Mouse (Mus musculus) mouse trophoblast stem cell (cell line): ENCODE data around the gene Ooep.

Experiments used
- in situ Hi-C, 2 experiments: fragments of 300-500 bp; cut with MseI, MboI; formaldehyde crosslinking; loops; 2 replicates in 1 of 2; 3 replicates in 1 of 2; pipeline ENCODE4 v1.15.1; 2025

The Ooep gene

DNA sequence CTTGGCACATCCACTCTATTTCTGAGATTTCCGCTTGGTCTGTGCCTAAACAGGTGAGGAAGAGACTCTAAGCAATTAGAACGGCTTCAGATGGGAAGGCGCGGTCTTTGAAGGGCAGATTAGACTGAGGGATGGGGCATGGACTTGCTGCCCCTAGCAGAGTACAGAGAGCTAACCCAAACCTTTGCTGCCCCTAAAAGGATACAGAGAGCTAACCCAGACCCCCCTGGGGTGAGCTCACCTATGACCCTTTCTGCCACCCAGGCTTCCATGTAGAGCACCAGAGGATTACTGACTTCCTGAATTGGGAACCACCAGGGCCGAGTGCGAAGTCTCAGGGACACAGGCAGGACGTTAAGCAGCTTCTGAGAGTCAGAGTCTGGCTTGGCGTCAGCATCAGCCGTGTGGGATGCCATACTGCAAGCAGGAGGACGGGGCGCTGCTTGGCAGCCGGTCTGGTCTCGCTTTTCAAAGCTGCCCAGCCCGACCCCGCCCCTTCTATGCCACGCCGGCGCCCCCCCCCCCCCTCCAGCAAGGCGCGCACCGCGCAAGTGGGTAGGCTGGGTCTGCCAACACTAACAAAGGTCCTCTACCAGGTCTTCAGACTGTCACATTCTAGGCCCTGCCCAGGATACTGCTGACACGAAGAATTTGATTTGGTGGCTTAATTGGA is at the start of gene Ooep:
Gene Ooep (minus strand): TSS at position 613 of the 673 bp plus-strand sequence.
- in situ Hi-C loops = no loop called here

DNA sequence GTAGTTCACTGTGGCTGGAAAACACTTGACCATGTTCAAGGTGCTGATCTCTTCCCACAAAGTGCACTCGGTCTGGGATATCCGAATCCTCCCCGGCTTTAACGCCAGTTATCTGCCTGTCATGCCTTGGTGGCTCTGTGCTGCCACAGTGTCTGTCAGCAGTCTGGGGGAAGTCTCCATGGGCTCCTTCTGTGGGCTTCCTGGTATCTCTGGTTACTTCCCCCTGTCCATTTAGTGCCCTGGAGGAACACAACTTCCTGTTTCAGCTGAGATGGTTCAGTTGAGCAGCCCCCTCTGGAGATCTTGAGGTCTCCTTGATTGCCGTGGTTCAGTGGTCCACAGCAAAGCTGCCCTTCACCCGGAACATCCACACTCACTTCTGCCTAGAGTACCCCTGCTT is 49.7 kb upstream of the Ooep start:
- in situ Hi-C loops = no loop called here

DNA sequence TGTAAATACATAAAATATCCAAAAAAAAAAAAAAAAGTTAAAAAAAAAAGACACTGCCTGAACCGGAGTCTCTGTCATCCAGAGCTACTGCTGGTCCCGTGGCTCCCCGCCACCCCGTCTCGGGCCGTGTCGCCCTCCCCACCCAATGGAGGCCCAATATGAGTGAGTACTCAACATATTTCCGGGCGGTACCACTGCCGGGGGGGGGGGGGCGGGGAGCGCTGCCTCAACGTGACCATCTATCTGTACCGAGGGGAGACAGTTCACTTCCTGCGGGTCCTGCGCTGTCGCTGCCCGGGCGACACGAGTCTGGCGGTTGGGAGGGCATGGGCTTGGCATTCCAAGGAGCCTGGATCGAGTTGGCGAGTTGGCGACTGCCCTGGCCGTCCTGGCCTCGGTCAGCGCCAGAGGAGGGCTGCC is 48.8 kb upstream of the Ooep start:
- in situ Hi-C loops = no loop called here

DNA sequence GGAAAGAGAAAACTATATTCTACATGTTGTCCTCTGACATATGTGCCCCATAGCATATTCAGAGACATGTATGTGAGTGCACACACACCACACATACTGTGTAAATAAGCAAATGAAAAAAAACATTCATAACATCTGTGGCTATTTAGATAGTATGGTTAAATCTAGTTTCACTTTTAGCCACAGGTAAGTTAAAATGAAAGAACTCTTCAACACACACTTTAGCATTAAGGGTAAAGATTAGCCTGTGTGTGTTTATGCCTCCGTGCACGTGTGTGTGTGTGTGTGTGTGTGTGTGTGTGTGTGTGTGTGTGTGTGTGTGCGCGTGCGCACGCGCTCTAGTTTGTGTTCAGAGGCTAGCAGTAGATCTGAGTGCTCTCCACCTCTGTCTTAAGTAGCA is 23.1 kb upstream of the Ooep start:
- in situ Hi-C loops = no loop called here

DNA sequence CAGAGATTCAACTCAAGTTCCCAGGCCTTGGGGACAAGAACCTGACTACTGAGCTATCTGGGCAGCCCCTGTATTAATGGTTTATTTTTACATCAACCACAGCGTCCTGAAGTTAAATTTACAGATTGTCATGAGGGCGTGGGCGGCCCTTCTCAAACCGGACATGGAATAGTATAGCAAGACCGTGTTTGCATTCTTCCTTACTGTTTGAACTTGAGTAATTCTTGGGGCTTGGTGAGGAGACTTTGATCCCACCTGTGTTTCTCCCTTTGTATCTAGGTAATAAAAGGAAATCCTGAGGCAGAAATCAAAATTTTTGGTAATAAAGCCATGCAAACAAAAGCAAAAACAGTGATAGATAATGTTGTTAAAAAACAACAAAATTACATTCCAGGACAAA is 22.0 kb upstream of the Ooep start:
- in situ Hi-C loops = no loop called here

DNA sequence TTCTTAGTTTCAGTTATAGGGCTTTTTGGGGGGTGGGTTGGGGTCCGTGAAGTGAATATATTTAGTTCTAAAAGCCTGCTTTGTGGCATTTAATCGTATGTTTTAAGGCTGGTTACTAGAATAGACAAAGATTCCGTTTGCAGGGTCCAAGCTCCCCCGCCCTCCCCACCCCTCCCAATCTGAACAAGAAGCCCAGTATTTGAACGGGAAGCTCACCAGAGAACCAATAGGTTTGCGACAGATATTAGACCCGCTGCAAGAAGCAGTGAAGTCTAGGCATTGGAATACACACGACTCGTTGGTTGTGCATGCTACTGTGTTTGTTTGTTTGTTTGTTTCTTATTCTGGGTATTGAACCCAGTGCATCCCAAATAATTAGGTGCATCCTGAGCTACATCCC is 18.0 kb upstream of the Ooep start:
- in situ Hi-C loops = no loop called here

DNA sequence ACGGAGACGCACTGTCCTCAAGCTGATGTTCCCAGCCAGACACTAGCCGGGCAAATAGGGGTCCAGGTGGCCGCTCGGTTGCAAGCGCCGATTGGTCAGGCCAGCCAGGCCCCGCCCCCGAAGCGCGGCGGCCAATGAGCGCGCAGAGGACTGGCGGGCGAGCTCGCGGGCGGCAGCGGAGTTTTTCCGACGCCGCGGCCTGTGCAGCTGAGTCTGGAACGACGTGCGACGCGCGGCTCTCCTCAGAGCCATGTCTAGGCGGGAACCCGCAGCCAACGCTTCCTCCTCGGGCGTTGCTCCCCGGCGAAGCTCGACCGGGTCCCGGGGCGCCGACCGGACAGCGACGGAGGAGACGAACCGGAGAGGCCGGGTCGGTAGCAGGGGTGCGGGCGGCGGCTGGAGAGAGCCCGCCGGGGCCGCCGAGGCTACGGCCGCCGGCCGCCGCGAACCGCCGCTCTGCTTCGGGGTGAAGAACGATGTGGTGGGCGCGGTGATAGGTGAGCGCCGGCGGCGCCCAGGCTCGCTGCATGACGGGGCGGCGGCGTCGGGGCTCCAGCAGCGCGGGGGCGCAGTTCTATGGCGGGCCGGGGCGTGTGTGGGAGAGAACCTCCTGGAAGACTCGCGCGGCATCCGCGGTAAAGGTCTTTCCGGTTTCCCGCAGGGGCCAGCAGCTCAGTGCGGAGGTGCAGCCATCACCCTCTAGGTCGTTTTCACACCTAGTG is 17.3 kb upstream of the Ooep start, which contains the start of gene Ddx43:
Gene Ddx43 (plus strand): TSS at position 148 of the 722 bp plus-strand sequence.
- in situ Hi-C loops = no loop called here

DNA sequence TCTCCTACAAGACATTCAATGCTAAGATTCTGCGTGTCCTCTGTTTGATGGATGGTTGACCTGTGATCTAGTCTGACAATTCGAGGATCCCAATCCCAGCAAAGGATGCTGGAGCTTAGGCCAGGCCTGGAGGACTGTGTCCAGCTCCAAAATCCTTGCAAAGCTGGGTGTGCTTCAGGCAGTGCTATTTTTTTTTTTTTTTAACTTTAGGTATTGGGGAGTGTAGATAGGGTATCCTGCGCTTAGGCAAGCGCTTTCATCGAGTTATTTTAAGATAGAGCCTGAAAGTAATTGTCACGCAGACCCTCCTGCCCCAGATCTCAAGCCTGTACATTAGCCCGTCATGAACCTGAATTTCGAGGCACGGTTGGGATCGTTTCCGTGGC is 16.7 kb upstream of the Ooep start:
- in situ Hi-C loops = no loop called here

DNA sequence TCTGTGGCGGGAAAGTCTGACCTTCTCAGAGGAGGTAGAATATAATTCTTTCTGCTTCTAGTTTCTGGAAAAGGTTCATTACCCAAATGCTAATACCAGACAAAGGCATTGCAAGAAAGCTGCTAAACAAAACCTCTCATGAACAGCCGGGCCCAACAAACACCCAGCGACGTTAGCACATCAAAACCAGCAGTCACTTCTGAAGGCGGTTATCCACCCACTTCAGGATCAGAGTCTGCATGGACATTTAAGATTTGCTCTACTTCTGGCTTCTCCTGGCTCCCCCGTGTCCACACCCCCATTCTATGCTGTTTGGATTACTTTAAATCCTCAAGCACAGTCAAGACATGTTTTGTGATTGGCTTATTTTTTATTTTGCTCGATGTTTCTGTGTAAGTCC is 16.1 kb upstream of the Ooep start:
- in situ Hi-C loops = loop anchor here in 1 of 2 experiments (5.0 kb wide), 1 partner anchor 37 kb away; the partner anchor contains the start of gene Gsta2

DNA sequence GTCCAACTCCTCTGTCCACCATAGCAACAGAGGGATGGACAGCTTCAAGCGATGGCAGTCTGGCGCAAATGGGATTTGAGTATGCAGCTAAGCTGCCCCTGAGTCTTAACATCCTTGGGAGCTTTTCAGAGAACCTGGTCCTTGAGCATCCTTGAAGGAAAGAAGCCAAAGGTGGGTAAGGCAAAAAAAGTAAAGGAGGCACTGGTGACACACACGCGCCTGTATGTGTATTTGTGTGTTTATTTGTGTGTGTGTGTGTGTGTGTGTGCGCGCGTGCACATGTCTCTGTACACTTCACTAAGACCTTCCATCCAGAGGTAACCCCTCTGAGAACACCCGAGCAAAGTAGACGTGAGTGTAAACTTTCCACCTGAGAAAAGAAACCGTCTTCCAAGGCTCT is 15.2 kb upstream of the Ooep start:
- in situ Hi-C loops = loop anchor here in 1 of 2 experiments (5.0 kb wide), 1 partner anchor 36 kb away; the partner anchor contains the start of gene Gsta2

DNA sequence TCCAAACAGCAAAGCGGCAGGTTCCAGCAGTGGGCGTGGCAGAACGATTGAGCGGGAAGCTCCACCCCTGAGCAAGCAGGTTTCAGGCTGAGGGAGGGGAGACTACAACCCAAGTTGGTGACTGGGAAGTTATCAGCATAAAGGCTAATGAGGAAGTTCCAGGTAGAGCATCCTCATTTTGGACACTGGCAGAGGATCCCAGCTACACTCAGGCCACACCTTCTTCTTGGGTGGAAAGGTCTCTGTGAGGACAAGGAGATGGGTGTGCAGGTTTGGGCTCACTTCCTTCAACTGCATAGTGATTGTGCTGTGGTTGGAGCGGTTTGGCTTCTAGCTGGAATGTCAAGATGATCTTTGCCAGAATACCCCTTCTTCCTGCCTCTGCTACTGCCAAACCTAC is 11.5 kb upstream of the Ooep start:
- in situ Hi-C loops = loop anchor here in 1 of 2 experiments (5.0 kb wide), 1 partner anchor 33 kb away; the partner anchor contains the start of gene Gsta2

DNA sequence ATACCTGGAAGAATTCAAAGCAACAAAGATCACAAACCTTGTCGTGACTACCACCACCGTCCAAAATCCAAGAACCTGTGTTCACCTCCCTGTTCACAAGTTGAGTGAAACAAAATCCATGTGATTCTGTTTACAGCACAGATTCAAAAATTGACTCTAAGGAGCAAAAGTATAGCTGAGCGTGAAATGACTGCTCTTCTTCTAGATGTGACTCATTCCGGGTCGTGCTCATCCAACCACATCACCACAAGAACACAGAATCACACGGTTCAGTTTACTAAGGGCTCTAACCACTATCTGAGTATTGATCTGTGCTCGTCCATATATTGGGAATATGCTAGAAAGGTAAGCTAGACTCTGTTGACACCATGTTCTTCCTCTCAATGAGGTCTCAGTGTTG is 8.4 kb upstream of the Ooep start:
- in situ Hi-C loops = no loop called here

DNA sequence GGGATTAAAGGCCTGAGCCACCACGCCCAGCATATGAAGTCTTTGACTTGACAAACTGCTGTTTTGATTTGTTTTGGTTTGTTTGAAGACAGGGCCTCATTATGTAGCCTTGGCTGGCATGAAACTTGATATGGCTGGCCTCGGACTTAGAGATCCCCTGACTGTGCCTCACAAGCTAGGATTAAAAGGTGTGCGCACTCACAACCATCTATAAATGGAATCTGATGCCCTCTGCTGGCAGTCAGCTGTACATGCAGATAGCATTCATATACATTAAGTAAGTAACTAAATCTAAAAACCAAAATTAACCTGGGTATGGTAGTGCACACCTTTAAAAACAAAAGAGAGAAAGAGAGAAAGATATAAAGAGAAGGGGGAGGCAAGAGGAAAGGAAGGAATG is 7.4 kb upstream of the Ooep start:
- in situ Hi-C loops = no loop called here

DNA sequence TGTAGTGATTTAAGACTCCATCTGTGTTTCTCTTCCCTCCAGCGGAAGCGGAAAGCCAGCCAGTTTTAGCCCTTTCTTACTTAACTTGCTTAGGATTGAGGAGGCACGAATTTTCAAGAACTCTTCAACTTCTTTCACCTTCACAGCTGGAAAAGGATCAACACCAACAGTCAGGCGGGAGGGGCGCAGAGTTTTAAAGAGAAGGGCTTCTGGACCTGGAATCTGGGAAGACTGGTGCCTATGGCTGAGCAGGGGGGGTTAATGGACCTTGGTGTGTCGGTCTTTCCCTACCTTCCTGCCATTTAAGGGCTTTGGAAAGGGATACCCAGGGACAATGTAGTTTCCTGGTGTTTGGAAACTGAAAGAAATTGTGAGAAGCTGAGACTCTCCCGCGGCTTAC is 979 bp downstream of the Ooep start:
- in situ Hi-C loops = no loop called here

DNA sequence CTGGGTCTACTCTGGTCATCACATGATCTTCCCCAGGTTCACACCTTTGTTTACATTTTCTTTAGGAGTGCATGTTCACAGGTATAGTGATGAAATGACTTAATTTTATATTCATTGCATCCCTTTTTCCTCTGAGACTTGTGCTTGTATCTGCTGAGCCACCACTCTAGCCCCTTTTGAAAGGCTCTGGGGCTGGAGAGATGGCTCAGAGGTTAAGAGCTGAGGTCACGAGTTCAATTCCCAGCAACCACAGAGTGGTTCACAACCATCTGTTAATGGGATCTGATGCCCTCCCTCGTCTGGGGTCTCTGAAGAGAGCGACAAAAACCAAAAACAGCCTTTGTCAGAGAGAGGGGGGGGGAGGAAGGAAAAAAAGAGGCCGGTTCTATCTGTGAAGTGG is 3.0 kb downstream of the Ooep start:
- in situ Hi-C loops = no loop called here

DNA sequence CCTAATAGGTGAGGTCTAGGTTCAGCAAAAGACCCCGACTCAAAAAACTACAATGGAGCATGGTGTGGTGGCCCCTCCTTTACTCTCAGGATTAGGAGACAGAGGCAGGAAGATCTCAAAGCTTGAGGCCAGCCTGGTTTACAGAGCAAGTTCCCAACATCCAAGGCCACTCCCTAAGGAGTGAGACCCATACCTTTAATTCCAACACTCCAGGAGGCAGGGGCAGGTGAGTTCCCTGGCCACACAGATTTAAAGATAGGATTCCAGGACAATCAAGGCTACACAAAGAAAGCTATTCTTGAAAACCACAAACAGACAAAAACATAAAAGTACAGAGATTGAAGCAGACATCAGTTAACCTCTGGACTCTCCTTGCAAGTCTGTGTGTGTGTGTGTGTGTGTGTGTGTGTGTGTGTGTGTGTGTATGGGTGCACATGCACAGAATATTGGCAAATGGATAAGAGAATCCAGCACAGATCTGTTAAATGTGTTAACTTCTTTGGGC is 3.6 kb downstream of the Ooep start:
- in situ Hi-C loops = no loop called here

DNA sequence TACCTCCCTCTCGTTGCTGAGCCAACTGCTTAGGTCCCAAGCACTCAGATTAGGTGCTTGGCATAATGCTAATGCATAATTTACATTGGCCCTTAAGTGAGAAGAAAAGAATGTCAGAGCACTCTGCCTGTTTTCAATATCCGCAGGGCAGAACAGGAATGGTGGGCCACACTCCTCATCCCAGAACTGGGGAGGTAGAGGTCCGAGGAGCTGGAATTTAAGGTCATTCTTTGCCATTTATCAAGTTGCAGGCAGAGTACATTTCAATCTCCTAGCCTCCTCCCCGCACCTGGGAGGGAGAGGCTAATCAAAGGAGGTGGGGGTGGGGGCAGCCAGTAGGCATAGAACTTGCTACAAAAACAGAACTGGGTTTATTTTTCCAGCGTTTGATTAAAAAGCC is 4.1 kb downstream of the Ooep start:
- in situ Hi-C loops = no loop called here

DNA sequence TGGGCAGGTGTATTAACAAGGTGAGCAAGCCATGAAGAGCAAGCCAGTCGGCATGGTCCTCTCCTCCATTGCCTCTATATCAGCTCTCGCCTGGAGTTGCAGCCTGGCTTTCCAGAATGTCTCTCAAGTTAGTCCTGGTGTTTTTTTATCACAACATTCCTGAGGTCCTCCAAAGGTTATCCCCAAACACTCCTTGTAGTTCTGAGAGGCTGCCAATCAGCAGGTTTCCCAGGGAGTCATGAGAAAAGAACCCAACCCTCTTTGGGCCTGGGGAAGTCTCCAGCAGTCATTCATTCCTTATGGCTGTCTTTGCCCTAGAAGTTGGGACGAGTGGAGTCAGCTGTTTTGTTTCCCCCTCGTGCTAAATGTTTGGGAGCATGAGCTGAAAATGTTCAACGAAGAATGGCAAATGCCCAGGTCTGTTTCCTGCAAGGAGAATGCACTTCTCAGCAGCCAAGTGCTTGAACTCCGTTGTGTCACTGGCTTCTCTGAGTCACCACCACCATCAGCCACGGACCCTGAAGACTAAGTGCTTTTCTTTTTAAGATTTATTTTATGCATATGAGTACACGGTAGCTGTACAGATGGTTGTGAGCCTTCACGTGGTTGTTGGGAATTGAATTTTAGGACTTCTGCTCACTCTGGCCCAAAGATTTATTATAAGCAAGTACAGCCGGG is 5.6 kb downstream of the Ooep start:
- in situ Hi-C loops = no loop called here

DNA sequence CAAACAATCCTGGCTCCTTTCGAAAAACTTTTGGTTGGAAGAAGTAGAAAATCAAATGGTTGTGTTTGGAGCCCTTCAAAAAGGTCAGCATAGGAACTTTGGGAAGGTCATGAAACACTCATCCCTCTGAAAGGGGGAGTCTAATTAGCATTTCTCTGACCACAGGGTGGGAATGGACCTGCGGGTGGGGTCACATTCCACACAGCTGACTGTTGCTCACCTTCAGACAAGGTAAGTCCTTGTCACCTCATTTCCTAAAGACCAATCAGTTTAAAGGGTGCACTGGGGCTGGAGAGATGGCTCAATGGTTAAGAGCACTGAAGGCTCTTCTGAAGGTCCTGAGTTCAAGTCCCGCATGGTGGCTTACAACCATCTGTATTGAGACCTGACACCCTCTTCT is 7.1 kb downstream of the Ooep start:
- in situ Hi-C loops = no loop called here

DNA sequence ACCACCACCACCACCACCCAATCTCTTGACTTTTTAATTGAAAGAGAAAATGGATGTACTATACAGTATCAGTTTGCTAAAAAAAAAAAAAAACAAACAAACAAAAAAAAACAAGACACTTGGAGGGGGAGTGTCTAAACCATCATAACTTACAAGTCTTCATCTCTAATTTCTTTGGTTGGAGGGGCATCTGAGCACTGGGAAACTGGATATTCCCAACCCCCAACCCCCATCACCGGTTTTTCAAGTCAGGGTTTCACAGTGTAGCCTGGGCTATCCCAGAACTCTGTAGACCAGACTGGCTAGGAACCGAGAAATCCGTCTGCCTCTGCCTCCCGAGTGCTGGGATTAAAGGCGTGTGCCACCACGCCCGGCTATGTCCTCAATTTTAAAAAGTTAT is 8.7 kb downstream of the Ooep start:
- in situ Hi-C loops = no loop called here

DNA sequence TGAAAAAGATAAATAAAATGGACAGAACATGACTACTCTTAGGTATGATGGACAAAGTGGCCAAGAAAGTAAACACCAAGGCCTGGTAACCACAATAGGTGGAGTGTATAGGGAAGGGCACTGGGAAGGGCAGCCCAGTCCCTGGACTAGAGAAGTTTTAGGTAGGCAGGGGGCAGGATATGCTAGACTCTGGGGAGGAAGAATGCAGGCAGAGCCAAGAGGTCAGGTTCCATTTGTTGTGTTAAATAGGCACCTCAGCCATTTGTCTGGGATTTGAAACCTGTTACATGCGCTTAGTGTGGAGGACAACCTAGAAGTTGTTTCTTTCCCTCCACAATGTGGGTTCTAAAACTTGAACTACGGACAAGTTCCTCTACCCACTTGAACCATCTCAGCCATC is 9.2 kb downstream of the Ooep start:
- in situ Hi-C loops = no loop called here

DNA sequence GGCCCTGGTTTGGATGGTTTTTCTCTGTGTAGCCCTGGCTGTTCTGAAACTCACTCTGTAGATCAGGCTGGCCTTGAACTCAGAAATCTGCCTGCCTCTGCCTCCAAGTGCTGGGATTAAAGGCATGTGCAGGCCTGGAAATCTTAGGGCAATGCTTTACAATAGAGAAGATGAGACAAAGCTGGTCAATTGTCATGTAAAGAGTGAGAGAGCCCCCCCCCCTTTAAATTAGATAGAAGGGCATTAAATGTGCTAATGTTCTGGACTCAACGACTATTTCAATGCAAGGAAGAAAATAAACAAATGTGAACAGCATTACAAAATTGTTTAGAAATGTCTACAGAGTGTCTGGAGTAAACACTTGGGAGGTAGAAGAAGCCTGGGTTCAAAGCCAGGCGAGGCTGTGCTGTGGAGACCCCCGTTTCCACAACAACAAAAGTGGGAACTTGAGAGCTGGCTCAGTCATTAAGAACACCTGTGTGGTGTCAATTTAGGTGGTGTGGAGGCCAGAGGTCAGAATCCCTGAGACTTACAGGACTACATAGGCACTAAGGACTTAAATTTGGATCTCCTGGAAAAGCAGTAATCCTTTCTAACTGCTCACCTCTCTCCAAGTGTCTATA is 9.7 kb downstream of the Ooep start:
- in situ Hi-C loops = no loop called here
